Mouse (Mus musculus) gastrocnemius, adult 8-10 months (tissue): ENCODE results near the gene Efemp1. TPM values are rescaled to one million over a fixed set of nuclear protein-coding genes. Genes with fewer than 3 reads are reported as not detected.
A peak's percentile ranks its signal among the peaks of the same experiment; 100 is the strongest.

Source experiments
- DNase-seq, 2 experiments: peaks; one replicate each; pipeline ENCODE4 v3.0.0; 2022; ENCODE audit warnings: low spot score in 2 of 2
- total RNA-seq, 4 experiments: library from RNA; stranded (reverse); gene quantifications; 2 replicates each; pipeline ENCODE4 v1.2.4; 2022

Efemp1 gene
- total RNA-seq, 4 experiments from 2014 or later: 5.9 to 10.7 (median 7.6) TPM

GRCm38 (mm10) chr11:28934449-28934848 lies 81.4 kb downstream of the Efemp1 start:
- no peak for DNase-seq

DNA sequence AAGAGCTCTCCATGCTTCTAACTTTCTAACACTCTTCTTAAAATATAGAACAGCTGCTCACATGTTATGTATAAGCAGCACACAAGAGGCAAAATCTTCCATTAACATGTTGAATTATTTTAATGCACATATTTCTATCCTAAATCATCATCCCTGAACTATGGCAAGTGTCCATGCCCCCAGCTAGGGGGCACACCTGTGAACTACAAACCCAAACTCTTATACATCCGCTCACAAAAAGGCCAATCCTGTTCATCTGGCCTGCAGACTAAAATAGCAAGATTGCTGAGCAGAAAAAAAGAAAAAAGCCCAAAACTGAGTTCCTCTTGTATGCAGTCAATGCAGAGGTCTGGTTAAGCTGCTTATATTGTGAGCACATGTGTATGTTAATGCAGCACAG lies 86.6 kb downstream of the Efemp1 start:
- no peak for DNase-seq

- peak; percentile 4 to 5 for DNase-seq
Measured at GRCm38 (mm10) chr11:28951586-28952210, 98.7 kb downstream of the Efemp1 start.

- no peak for DNase-seq
Measured at GRCm38 (mm10) chr11:28954673-28955304, 101.8 kb downstream of the Efemp1 start.

GRCm38 (mm10) chr11:28955305-28955701 lies 102.3 kb downstream of the Efemp1 start:
- DNase-seq: no peak

DNA sequence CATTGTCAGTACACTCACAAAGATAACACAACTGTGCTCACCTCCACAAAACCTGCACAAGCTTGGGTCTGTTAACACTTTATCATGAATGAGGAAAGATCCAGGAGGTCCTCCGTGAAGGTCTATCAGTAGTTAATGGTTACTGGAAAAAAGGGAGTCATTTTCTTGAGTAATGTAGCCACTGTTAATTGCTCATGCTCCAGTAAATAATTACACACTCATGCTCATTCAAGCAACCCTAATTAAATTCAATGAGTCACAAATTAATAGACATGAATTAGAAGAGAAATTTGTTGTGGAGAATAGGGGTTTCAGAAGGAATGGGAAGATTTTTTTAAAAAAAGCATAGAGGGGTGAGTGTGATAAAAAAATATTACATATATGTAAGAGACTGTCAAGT lies 108.4 kb downstream of the Efemp1 start:
- no peak for DNase-seq
